Mouse (Mus musculus) stomach, postnatal 0 days (tissue): ENCODE data around the gene Fchsd2.

Experiments used
- CTCF ChIP-seq: IDR thresholded peaks from 2 replicates; pipeline ENCODE4 v1.5.1; 2016; ENCODE audit warnings: antibody characterized with exemption, low read depth, mild to moderate bottlenecking, moderate library complexity
- EP300 ChIP-seq: optimal IDR thresholded peaks from 2 replicates; pipeline ENCODE3; 2016; ENCODE audit warnings: antibody characterized with exemption

DNA sequence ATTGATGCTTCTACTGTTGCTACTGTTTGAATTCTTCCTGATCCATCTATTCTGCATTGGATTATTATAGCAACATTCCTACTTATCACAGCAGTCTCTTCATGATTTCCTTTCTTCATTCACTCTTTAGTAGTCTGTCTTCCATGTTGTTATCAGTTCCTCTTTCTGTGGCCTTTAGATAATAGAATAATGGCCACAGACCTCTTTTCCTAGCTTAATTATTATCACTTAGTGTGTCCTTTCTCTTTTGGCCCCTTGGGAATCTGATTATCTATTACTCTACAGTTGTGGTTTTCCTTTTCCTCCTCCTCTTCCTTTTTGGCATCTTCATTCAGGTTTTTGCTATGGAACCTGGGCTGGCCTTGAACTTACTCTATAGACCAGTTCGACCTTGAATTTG lies 21.7 kb downstream of the Fchsd2 start:
- TF ChIP-seq CTCF (no peak), EP300 (no peak)
